Mouse (Mus musculus) midbrain, embryonic 12.5 days (tissue): Measurements from ENCODE around the gene 0610037L13Rik. TPM values are rescaled to one million over a fixed set of nuclear protein-coding genes. Genes with fewer than 3 reads are reported as not detected.

ENCODE experiments used
- ATAC-seq: fragments of 200-750 bp; cut with Nextera tagmentation; 2 replicates; pipeline ENCODE4 v1.8.0; 2017; ENCODE audit warnings: low read depth, moderate TSS enrichment, moderate library complexity; ENCODE audit not compliant: low FRiP score
- H3K27ac ChIP-seq: fragments of 300-500 bp; sonication (generic); replicated peaks from 2 replicates; pipeline ENCODE4 v1.5.1; 2016; ENCODE audit warnings: mild to moderate bottlenecking
- H3K27me3 ChIP-seq: fragments of 300-500 bp; sonication (generic); 2 replicates; pipeline ENCODE4 v1.6.1; 2016; ENCODE audit warnings: mild to moderate bottlenecking
- H3K36me3 ChIP-seq: fragments of 300-500 bp; sonication (generic); 2 replicates; pipeline ENCODE4 v1.6.1; 2016
- H3K4me1 ChIP-seq: fragments of 300-500 bp; sonication (generic); 2 replicates; pipeline ENCODE4 v1.6.1; 2016
- H3K4me2 ChIP-seq: fragments of 300-500 bp; sonication (generic); replicated peaks from 2 replicates; pipeline ENCODE4 v1.6.1; 2016; ENCODE audit warnings: mild to moderate bottlenecking, moderate library complexity
- H3K4me3 ChIP-seq: fragments of 300-500 bp; sonication (generic); 2 replicates; pipeline ENCODE4 v1.5.1; 2016; ENCODE audit warnings: mild to moderate bottlenecking
- H3K9ac ChIP-seq: fragments of 300-500 bp; sonication (generic); replicated peaks from 2 replicates; pipeline ENCODE4 v1.6.1; 2016; ENCODE audit warnings: mild to moderate bottlenecking, moderate library complexity
- H3K9me3 ChIP-seq: fragments of 300-500 bp; sonication (generic); 2 replicates; pipeline ENCODE4 v1.6.1; 2016; ENCODE audit warnings: mild to moderate bottlenecking
- WGBS: fragments of 180-500 bp; shearing (Covaris S2); methylation state at CpG from one replicate; pipeline ENCODE4 v1.1.7; 2016; 5-methylcytosine and 5-hydroxymethylcytosine counted together
- polyA plus RNA-seq: library from polyadenylated mRNA; unstranded; fragments of >200 nt; fragmentation: Nextera tagmentation; extraction: Ambion mirVana; gene quantifications from 2 replicates; pipeline ENCODE4 v1.2.1, GENCODE M21; 2016

Gene 0610037L13Rik
- polyA plus RNA-seq, 1 experiment from 2014 or later, result 107 TPM

- no peaks in the 10 kb centered on the region for H3K9me3 ChIP-seq
- H3K36me3 ChIP-seq, result peaks cover 29% of the 10 kb centered on the region
- peak; percentile 95 for ATAC-seq
- peak within 1 kb of the TSS; percentile 79 for H3K4me2 ChIP-seq
- peak within 1 kb of the TSS; percentile 57 for H3K27ac ChIP-seq
- H3K4me3 ChIP-seq, result peak within 1 kb of the TSS; percentile 69
- peaks cover 15% of the 10 kb centered on the region for H3K4me1 ChIP-seq
- H3K9ac ChIP-seq, result peak within 1 kb of the TSS; percentile 73
- no peaks in the 10 kb centered on the region for H3K27me3 ChIP-seq
- WGBS, result 3% methylated on average over 48 of the region's 48 CpGs
Observed at GRCm38 (mm10) chr4:107879254-107880050, 10.2 kb upstream of the 0610037L13Rik start, which contains the start of gene Magoh. Magoh (plus strand) TSS chr4:107879755.

GRCm38 (mm10) chr4:107881631-107882030 is 8.0 kb upstream of the 0610037L13Rik start:
- no peak for ATAC-seq
- Histone ChIP-seq H3K4me3 (no peak overlapping the region), H3K27me3 (no peaks in the 10 kb centered on the region), H3K27ac (no peak overlapping the region), H3K9ac (no peak overlapping the region), H3K36me3 (peaks cover 51% of the 10 kb centered on the region), H3K4me1 (peaks cover 15% of the 10 kb centered on the region), H3K9me3 (no peaks in the 10 kb centered on the region), H3K4me2 (no peak overlapping the region)
- WGBS, result 91% methylated on average over 1 of the region's 1 CpGs

- ATAC-seq, result no peak
- Histone ChIP-seq H3K4me2 (no peak overlapping the region), H3K9ac (no peak overlapping the region), H3K4me3 (no peak overlapping the region), H3K27me3 (no peaks in the 10 kb centered on the region), H3K27ac (no peak overlapping the region), H3K9me3 (no peaks in the 10 kb centered on the region), H3K4me1 (peaks cover 12% of the 10 kb centered on the region), H3K36me3 (peaks cover 59% of the 10 kb centered on the region)
- WGBS, result 82% methylated on average over 7 of the region's 7 CpGs
Observed at GRCm38 (mm10) chr4:107886371-107886770, 3.2 kb upstream of the 0610037L13Rik start.

GRCm38 (mm10) chr4:107889385-107889730 is 255 bp upstream of the 0610037L13Rik start:
- H3K27ac ChIP-seq, result peak overlapping the region; percentile 89
- H3K9ac ChIP-seq, result peak overlapping the region; percentile 56
- peaks cover 12% of the 10 kb centered on the region for H3K4me1 ChIP-seq
- H3K4me2 ChIP-seq, result peak overlapping the region; percentile 63
- 1% methylated on average over 12 of the region's 12 CpGs for WGBS
- no peaks in the 10 kb centered on the region for H3K9me3 ChIP-seq
- peak; percentile 31; the same call in 1 of the 2 replicates for ATAC-seq
- peaks cover 51% of the 10 kb centered on the region for H3K36me3 ChIP-seq
- H3K27me3 ChIP-seq, result no peaks in the 10 kb centered on the region
- H3K4me3 ChIP-seq, result peak overlapping the region; percentile 53

- Histone ChIP-seq H3K9me3 (no peaks in the 10 kb centered on the region), H3K4me1 (peaks cover 12% of the 10 kb centered on the region), H3K4me3 (no peak overlapping the region), H3K27ac (no peak overlapping the region), H3K9ac (no peak overlapping the region), H3K4me2 (no peak overlapping the region), H3K36me3 (peaks cover 56% of the 10 kb centered on the region), H3K27me3 (no peaks in the 10 kb centered on the region)
- 83% methylated on average over 2 of the region's 2 CpGs for WGBS
- no peak for ATAC-seq
Observed at GRCm38 (mm10) chr4:107892663-107893062, 3.0 kb downstream of the 0610037L13Rik start.

GRCm38 (mm10) chr4:107899211-107899927 is 9.8 kb downstream of the 0610037L13Rik start:
- WGBS, result 87% methylated on average over 5 of the region's 5 CpGs
- Histone ChIP-seq H3K4me3 (no peak overlapping the region), H3K27ac (no peak overlapping the region), H3K9ac (no peak overlapping the region), H3K9me3 (no peaks in the 10 kb centered on the region), H3K4me2 (no peak overlapping the region), H3K4me1 (no peaks in the 10 kb centered on the region), H3K36me3 (peaks cover 52% of the 10 kb centered on the region), H3K27me3 (no peaks in the 10 kb centered on the region)
- ATAC-seq, result no peak

GRCm38 (mm10) chr4:107900206-107900605 is 10.6 kb downstream of the 0610037L13Rik start:
- no peaks in the 10 kb centered on the region for H3K4me1 ChIP-seq
- no peaks in the 10 kb centered on the region for H3K9me3 ChIP-seq
- H3K36me3 ChIP-seq, result peaks cover 49% of the 10 kb centered on the region
- ATAC-seq, result no peak
- H3K27me3 ChIP-seq, result no peaks in the 10 kb centered on the region
- WGBS, result 93% methylated on average over 3 of the region's 3 CpGs
- H3K4me3 ChIP-seq, result no peak overlapping the region
- no peak overlapping the region for H3K27ac ChIP-seq
- H3K9ac ChIP-seq, result no peak overlapping the region
- H3K4me2 ChIP-seq, result no peak overlapping the region

- ATAC-seq, result no peak
- no peak overlapping the region for H3K9ac ChIP-seq
- H3K4me2 ChIP-seq, result no peak overlapping the region
- no peaks in the 10 kb centered on the region for H3K9me3 ChIP-seq
- no peak overlapping the region for H3K27ac ChIP-seq
- H3K27me3 ChIP-seq, result no peaks in the 10 kb centered on the region
- H3K36me3 ChIP-seq, result peaks cover 34% of the 10 kb centered on the region
- H3K4me1 ChIP-seq, result no peaks in the 10 kb centered on the region
- H3K4me3 ChIP-seq, result no peak overlapping the region
- 92% methylated on average over 10 of the region's 10 CpGs for whole genome bisulfite sequencing
Observed at GRCm38 (mm10) chr4:107904252-107904651, 14.6 kb downstream of the 0610037L13Rik start.

GRCm38 (mm10) chr4:107906561-107906960 is 16.9 kb downstream of the 0610037L13Rik start:
- ATAC-seq, result no peak
- no peak overlapping the region for H3K9ac ChIP-seq
- no peak overlapping the region for H3K4me3 ChIP-seq
- peaks cover 48% of the 10 kb centered on the region for H3K36me3 ChIP-seq
- H3K27me3 ChIP-seq, result no peaks in the 10 kb centered on the region
- no peak overlapping the region for H3K4me2 ChIP-seq
- no peaks in the 10 kb centered on the region for H3K9me3 ChIP-seq
- WGBS, result 90% methylated on average over 9 of the region's 9 CpGs
- H3K4me1 ChIP-seq, result no peaks in the 10 kb centered on the region
- H3K27ac ChIP-seq, result no peak overlapping the region

GRCm38 (mm10) chr4:107910020-107910419 is 20.4 kb downstream of the 0610037L13Rik start:
- ATAC-seq, result no peak
- no peak overlapping the region for H3K9ac ChIP-seq
- peaks cover 55% of the 10 kb centered on the region for H3K36me3 ChIP-seq
- WGBS, result 89% methylated on average over 4 of the region's 4 CpGs
- no peaks in the 10 kb centered on the region for H3K27me3 ChIP-seq
- no peaks in the 10 kb centered on the region for H3K9me3 ChIP-seq
- H3K4me2 ChIP-seq, result no peak overlapping the region
- H3K4me3 ChIP-seq, result no peak overlapping the region
- H3K4me1 ChIP-seq, result no peaks in the 10 kb centered on the region
- H3K27ac ChIP-seq, result no peak overlapping the region

- no peaks in the 10 kb centered on the region for H3K27me3 ChIP-seq
- H3K36me3 ChIP-seq, result no peaks in the 10 kb centered on the region
- no peak for ATAC-seq
- peaks cover 11% of the 10 kb centered on the region for H3K4me1 ChIP-seq
- H3K4me3 ChIP-seq, result no peak overlapping the region
- H3K4me2 ChIP-seq, result no peak overlapping the region
- no peak overlapping the region for H3K9ac ChIP-seq
- whole genome bisulfite sequencing, result 94% methylated on average over 2 of the region's 2 CpGs
- H3K27ac ChIP-seq, result no peak overlapping the region
- H3K9me3 ChIP-seq, result no peaks in the 10 kb centered on the region
Observed at GRCm38 (mm10) chr4:107920336-107920735, 30.7 kb downstream of the 0610037L13Rik start.

GRCm38 (mm10) chr4:107921152-107921695 is 31.6 kb downstream of the 0610037L13Rik start:
- no peak for ATAC-seq
- Histone ChIP-seq H3K4me1 (peaks cover 11% of the 10 kb centered on the region), H3K9ac (no peak overlapping the region), H3K9me3 (no peaks in the 10 kb centered on the region), H3K36me3 (no peaks in the 10 kb centered on the region), H3K27me3 (no peaks in the 10 kb centered on the region), H3K27ac (no peak overlapping the region), H3K4me3 (no peak overlapping the region), H3K4me2 (no peak overlapping the region)
- WGBS, result 89% methylated on average over 8 of the region's 8 CpGs
